Mouse (Mus musculus): ENCODE measurements around the gene Tent5c. TPM values are rescaled to one million over a fixed set of nuclear protein-coding genes. Genes with fewer than 3 reads are reported as not detected.

Gene Tent5c
- polyA plus RNA-seq (2015; fragmentation: Nextera tagmentation; extraction: Ambion mirVana), result 5.8 and 6.7 TPM in 2 replicates

DNA sequence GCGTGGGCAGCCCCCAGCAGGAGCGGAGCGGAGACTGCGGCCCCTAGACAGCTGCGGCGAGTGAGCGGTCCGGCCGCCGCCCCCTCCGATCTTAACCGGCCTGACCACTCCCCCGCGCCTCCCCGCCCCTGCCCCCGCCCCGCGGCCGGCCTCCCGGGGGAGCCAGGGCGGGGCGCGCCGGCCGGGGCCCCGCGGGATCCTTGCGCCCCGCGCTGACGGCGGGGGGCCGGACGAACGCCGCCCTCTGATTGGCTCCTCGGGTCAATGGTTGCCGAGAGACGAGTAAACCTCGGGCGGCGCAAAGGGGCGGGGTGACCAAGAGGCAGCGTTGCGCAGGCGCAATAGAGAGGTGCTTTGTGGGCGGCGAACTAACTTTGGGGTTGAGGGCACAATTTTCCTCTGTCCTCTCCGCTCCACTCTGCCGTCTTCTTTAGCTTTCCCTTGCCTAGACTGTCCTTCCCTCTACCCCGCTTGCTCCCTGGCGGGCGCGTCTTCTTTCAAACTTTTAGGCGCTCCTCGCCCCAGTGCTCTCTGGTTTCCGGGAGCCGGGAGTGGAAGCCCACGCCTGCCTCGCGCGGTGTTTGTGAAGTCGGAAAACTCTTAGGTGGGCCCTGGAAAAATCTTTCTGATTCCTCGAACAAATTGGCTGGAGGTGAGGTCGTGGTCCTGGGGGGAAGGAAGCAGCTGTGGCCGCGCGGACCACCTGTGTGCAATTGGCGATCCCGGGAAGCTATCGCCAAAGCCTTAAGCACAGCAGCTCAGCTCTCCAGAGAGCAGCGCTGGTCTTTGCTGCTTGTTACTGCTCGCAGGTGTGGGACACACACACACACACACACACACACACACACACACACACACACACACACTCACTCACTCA lies at the start of gene Tent5c:
Gene Tent5c (minus strand): TSS at position 192 of the 877 bp plus-strand sequence.
- peak within 1 kb of the TSS; percentile 72 for H3K9ac ChIP-seq
- ATAC-seq (ENCODE audit: low FRiP score, low read depth), result peak; percentile 93
- H3K4me1 ChIP-seq, result peaks cover 22% of the 10 kb centered on the region
- H3K4me3 ChIP-seq, result peak within 1 kb of the TSS; percentile 65
- H3K27ac ChIP-seq, result peak within 1 kb of the TSS; percentile 6; the same call in 1 of the 2 replicates
- H3K36me3 ChIP-seq, result no peaks in the 10 kb centered on the region
- under 1% methylated on average over 40 of the region's 73 CpGs for WGBS
- peak within 1 kb of the TSS; percentile 99 for H3K4me2 ChIP-seq (replicated peaks)
- H3K27me3 ChIP-seq, result peaks cover 44% of the 10 kb centered on the region
- H3K9me3 ChIP-seq, result no peaks in the 10 kb centered on the region

DNA sequence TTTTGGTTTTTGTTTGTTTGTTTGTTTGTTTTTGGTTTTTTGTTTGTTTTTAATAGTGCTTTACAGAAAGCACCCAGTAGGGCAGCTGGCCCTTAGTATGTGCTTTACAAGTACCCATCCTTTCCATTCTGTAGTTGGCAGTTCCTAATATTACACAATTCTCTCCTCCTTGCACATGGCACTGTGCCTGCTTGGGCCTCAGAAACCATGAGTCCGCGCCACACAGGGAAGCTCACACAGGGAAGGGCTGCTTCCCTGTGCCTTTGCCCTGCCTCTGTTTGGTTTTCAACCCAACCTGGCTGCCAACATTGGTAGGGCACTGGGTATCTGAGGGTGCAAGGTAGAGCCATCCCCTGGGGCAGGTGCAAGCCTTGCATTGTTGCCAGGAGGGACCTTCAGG lies 47.6 kb upstream of the Tent5c start:
- Histone ChIP-seq H3K36me3 (no peaks in the 10 kb centered on the region), H3K4me1 (no peaks in the 10 kb centered on the region), H3K27ac (no peak overlapping the region), H3K4me3 (no peak overlapping the region), H3K9me3 (no peaks in the 10 kb centered on the region), H3K4me2 (replicated peaks) (no peak overlapping the region), H3K9ac (no peak overlapping the region), H3K27me3 (no peaks in the 10 kb centered on the region)
- ATAC-seq (ENCODE audit: low FRiP score, low read depth), result no peak
- WGBS, result 90% methylated on average over 2 of the region's 2 CpGs

DNA sequence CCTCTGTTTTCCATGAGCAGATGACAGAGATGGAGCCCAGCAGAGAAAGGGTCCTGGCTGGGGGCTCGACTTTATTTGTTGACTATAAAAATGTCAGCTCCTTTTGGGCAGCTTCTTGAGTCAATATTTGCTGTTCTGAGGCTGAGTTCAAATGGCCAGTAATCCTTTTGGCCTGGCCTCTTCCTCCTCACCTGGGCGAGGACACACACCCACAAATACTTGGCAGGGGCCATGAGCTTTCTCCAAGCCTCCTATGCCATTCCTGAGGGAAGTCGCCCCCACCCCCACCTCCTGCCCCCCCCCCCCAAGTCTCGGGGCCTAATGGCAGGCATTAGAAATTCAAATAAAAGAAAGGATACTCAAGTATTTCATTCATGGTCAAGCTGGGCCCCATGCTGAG lies 46.8 kb upstream of the Tent5c start:
- WGBS, result 64% methylated on average over 4 of the region's 4 CpGs
- no peak overlapping the region for H3K27ac ChIP-seq
- no peaks in the 10 kb centered on the region for H3K4me1 ChIP-seq
- ATAC-seq (ENCODE audit: low FRiP score, low read depth), result no peak
- H3K4me3 ChIP-seq, result no peak overlapping the region
- H3K4me2 ChIP-seq (replicated peaks), result no peak overlapping the region
- H3K9ac ChIP-seq, result no peak overlapping the region
- H3K27me3 ChIP-seq, result no peaks in the 10 kb centered on the region
- no peaks in the 10 kb centered on the region for H3K36me3 ChIP-seq
- H3K9me3 ChIP-seq, result no peaks in the 10 kb centered on the region

DNA sequence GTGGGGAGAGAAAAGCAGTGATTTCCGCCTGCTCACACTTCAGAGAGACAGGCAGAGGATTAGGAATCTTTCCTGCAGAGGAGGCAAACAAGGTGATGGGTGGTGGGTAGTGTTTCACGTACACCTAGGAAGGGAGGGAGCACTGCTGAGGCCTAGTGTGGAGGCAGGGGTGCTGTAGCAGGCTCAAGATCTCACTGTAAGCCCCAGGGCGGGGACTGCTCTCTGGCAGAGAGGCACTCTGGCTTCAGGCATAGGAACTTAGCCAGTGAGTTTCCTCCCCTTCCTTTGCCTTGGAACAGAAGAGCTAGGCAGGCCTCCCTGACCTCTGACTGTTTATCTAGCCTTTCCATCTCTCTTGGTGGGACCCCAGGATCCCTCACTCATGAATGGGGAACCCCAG lies 46.2 kb upstream of the Tent5c start:
- WGBS, result 58% methylated on average over 3 of the region's 3 CpGs
- H3K4me2 ChIP-seq (replicated peaks), result no peak overlapping the region
- no peaks in the 10 kb centered on the region for H3K4me1 ChIP-seq
- H3K27me3 ChIP-seq, result no peaks in the 10 kb centered on the region
- no peaks in the 10 kb centered on the region for H3K9me3 ChIP-seq
- H3K27ac ChIP-seq, result no peak overlapping the region
- H3K36me3 ChIP-seq, result no peaks in the 10 kb centered on the region
- no peak for ATAC-seq (ENCODE audit: low FRiP score, low read depth)
- no peak overlapping the region for H3K9ac ChIP-seq
- no peak overlapping the region for H3K4me3 ChIP-seq

DNA sequence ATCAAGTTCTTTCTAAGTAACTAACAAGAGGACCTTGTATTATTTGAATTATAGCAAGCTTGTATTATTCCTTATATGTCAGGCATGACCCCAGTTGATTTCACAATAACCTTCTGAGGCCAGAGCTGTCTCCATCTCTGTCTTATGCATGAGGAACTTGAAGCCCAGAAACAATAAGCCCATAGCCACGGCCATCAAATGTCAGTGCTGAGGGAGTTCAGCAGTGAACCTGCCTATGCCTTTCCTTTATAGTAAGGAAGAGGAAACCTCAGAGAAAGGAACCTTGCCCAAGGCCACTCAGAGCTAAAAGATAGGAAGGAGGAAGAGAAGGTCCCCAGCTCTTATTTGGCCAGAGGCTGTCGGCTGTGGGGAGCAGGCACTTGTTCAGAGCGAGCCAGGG lies 45.3 kb upstream of the Tent5c start:
- Histone ChIP-seq H3K4me3 (no peak overlapping the region), H3K27me3 (no peaks in the 10 kb centered on the region), H3K27ac (no peak overlapping the region), H3K9me3 (no peaks in the 10 kb centered on the region), H3K4me1 (no peaks in the 10 kb centered on the region), H3K36me3 (no peaks in the 10 kb centered on the region), H3K4me2 (replicated peaks) (no peak overlapping the region), H3K9ac (no peak overlapping the region)
- WGBS, result 81% methylated on average over 3 of the region's 3 CpGs
- no peak for ATAC-seq (ENCODE audit: low FRiP score, low read depth)

DNA sequence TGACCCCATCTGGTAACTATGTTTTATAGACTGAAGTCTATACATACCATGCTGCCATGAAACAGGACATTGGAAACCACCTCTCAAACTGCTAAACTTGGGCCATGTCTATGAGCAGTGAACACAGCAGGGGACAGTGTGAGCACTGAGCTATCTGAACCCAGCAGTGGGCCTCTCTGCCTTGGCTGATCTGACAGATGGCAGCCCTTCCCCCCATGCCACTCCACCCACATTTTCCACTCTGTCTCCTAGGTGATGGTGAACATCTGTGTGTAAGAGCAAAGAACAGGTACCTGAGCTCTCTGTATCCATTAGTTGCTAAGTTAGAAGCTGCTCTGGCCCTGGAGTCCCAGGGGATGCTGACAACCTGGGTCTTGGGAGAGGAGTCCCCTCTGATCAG lies 44.3 kb upstream of the Tent5c start:
- no peaks in the 10 kb centered on the region for H3K27me3 ChIP-seq

DNA sequence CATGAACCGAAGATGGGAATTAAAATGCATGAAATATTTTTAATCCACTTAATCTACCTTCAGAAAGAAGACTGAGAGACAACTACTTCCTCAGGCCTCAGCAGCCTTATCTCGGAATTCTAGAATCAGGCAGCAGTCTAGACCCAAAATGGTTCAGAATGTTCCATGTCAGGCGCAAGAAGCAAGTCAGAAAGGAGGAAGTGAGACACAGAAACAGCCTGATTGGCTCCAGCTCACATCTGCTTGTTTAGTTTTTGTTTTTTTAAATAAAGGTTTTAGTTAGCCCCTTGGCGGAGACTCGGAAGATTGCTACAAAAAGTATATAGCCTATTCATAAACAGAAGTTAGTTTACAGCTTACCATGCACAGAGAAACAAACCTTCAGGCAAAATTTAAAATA lies 41.8 kb upstream of the Tent5c start:
- Histone ChIP-seq H3K27me3 (no peaks in the 10 kb centered on the region), H3K9ac (no peak overlapping the region), H3K36me3 (no peaks in the 10 kb centered on the region), H3K4me1 (no peaks in the 10 kb centered on the region), H3K9me3 (no peaks in the 10 kb centered on the region), H3K4me3 (no peak overlapping the region), H3K4me2 (replicated peaks) (no peak overlapping the region), H3K27ac (no peak overlapping the region)
- ATAC-seq (ENCODE audit: low FRiP score, low read depth), result no peak
- WGBS, result 82% methylated on average over 5 of the region's 5 CpGs

More for the DNA sequence above, 44.3 kb upstream of the Tent5c start:
- H3K27ac ChIP-seq, result no peak overlapping the region
- H3K9me3 ChIP-seq, result no peaks in the 10 kb centered on the region
- H3K4me2 ChIP-seq (replicated peaks), result no peak overlapping the region
- no peak overlapping the region for H3K9ac ChIP-seq
- no peak for ATAC-seq (ENCODE audit: low FRiP score, low read depth)
- H3K4me1 ChIP-seq, result no peaks in the 10 kb centered on the region
- H3K36me3 ChIP-seq, result no peaks in the 10 kb centered on the region
- H3K4me3 ChIP-seq, result no peak overlapping the region

DNA sequence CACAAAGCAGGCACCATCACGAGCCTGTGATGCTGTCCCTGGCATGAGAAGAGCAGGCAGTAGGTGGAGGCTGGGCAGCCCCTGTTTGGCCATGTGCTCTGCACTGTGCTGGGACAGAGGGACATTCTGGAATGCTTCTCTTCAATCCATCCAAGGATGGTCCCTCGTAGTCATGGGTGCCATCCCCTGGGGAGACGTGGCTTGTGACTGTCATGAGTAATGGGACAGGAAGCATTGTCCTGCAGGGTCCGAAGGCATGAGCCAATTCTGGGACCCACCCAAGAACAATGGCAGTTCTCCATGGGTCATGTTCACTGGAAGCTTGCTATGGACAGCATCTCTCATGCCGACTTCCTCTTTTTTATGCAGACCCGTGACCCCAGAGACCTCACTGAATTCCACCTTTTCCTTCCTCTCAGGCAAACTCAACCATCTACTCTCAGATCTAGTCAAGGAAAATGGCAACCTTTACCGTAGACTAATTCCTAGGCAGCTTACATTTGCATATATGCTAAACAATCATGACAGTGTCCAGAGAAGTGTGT lies 41.2 kb upstream of the Tent5c start:
- Histone ChIP-seq H3K27me3 (no peaks in the 10 kb centered on the region), H3K27ac (no peak overlapping the region), H3K36me3 (no peaks in the 10 kb centered on the region), H3K4me1 (no peaks in the 10 kb centered on the region), H3K4me2 (replicated peaks) (no peak overlapping the region), H3K4me3 (no peak overlapping the region), H3K9ac (no peak overlapping the region), H3K9me3 (no peaks in the 10 kb centered on the region)
- WGBS, result 89% methylated on average over 7 of the region's 7 CpGs
- no peak for ATAC-seq (ENCODE audit: low FRiP score, low read depth)

DNA sequence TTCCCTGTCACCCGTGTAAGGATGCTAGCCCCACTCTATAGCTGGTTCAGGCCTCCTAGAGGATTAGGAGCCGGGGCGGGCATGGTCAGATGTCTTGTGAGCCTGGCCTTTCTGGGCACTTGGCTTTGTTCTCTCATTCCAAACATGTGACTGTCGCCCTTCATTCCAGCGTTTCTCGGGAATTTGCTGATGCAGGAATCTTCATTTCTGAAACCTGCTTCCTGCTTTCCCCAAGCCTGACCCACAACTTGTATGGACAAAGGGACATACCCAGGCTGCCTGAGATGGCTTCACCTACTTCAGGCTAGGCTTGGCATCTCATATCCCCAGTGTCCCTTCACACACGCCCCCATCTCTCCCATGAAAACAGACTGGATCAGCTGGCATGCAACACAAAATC lies 33.5 kb upstream of the Tent5c start:
- Histone ChIP-seq H3K9ac (no peak overlapping the region), H3K9me3 (0 out of 2 replicates have a peak, but pooled peaks cover 7% of the 10 kb centered on the region), H3K36me3 (no peaks in the 10 kb centered on the region), H3K27ac (no peak overlapping the region), H3K27me3 (0 out of 2 replicates have a peak, but pooled peaks cover 3% of the 10 kb centered on the region), H3K4me1 (no peaks in the 10 kb centered on the region), H3K4me3 (no peak overlapping the region), H3K4me2 (replicated peaks) (no peak overlapping the region)
- 81% methylated on average over 7 of the region's 7 CpGs for WGBS
- no peak for ATAC-seq (ENCODE audit: low FRiP score, low read depth)

DNA sequence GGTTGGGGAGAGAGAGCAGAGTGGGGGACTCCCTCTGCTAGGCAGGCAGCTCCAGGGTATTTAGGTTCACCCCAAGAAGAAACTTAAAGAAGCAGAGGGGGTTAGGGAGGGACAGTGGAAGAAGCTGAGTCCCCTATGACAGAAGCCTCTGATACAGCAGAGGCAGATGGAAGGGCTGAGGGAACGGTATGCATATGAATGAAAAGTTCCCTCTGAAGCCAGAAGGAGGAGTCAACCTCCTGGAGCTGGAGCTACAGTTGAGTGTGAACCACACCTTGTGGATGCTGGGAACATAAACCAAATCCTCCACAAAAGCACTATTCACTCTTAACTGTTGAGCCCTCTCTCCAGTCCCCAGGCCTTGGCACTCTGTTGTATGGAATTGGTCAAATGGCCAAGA lies 32.5 kb upstream of the Tent5c start:
- 0 out of 2 replicates have a peak, but pooled peaks cover 3% of the 10 kb centered on the region for H3K27me3 ChIP-seq
- no peak overlapping the region for H3K9ac ChIP-seq
- ATAC-seq (ENCODE audit: low FRiP score, low read depth), result no peak
- H3K27ac ChIP-seq, result no peak overlapping the region
- H3K4me1 ChIP-seq, result no peaks in the 10 kb centered on the region
- H3K4me3 ChIP-seq, result no peak overlapping the region
- no peaks in the 10 kb centered on the region for H3K36me3 ChIP-seq
- 0 out of 2 replicates have a peak, but pooled peaks cover 7% of the 10 kb centered on the region for H3K9me3 ChIP-seq
- WGBS, result 41% methylated on average over 1 of the region's 1 CpGs
- no peak overlapping the region for H3K4me2 ChIP-seq (replicated peaks)

DNA sequence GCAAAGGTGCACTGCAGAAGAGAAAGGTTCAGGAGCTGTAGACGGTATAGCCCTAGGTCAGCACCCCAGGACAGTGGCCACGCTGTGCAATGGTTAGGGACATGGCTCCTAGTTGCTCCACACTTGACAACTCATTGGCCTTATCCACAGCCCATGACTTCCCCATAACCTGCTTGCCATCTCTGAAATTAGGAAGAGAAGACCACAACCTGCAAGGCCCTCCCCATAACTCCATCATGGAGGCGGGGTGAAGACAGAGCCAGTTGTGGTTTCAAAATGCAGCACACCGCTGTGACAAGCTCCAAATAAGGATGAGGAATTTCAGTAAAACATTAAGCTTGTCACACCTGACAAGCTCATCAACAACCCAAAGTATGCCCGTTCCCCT lies 26.6 kb upstream of the Tent5c start:
- Histone ChIP-seq H3K27ac (no peak overlapping the region), H3K4me2 (replicated peaks) (no peak overlapping the region), H3K4me3 (no peak overlapping the region), H3K9me3 (no peaks in the 10 kb centered on the region), H3K9ac (no peak overlapping the region), H3K27me3 (no peaks in the 10 kb centered on the region), H3K36me3 (no peaks in the 10 kb centered on the region), H3K4me1 (no peaks in the 10 kb centered on the region)
- WGBS, result 84% methylated on average over 5 of the region's 5 CpGs
- ATAC-seq (ENCODE audit: low FRiP score, low read depth), result no peak

DNA sequence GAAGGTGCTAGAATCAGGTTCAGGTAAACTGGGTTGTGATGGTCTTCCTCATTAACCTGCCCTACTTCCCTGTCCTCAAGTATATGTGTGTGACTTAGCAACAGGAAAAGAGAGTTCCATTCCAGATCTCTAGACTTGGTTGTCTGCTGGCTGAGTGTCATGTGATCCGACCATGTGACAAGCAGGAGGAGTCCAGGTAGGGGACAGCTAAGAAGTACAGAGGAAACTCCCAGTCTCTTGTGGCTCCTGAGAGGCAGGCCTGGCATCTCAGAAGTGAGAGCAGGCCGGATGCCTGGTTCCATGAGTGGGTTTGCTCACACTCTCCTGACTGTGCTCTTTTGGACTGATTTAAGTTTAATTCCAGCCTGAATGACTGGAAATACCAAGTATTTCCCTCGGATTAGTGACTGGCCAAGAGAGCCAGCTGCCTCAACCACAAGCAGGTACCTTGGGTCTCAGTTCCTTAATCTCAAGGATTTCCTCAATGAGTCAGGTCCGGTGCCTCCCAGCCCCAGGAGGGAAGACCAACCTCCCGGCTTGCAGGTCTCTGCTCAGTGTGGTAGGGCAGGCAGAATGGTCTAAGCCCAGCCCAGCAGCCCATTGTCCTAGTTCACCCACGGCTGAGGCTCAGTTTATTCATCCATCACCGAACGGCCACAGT lies 26.1 kb upstream of the Tent5c start:
- WGBS, result 81% methylated on average over 8 of the region's 8 CpGs

More for the DNA sequence above, 26.1 kb upstream of the Tent5c start:
- Histone ChIP-seq H3K27ac (no peak overlapping the region), H3K4me3 (no peak overlapping the region), H3K9ac (no peak overlapping the region), H3K4me2 (replicated peaks) (no peak overlapping the region), H3K36me3 (no peaks in the 10 kb centered on the region), H3K9me3 (no peaks in the 10 kb centered on the region), H3K4me1 (no peaks in the 10 kb centered on the region), H3K27me3 (no peaks in the 10 kb centered on the region)
- ATAC-seq (ENCODE audit: low FRiP score, low read depth), result no peak
